Mouse (Mus musculus) kidney, adult 2 months (tissue): Measurements from ENCODE around the gene Kcnh7. TPM values are rescaled to one million over a fixed set of nuclear protein-coding genes. Genes with fewer than 3 reads are reported as not detected.

Source experiments
- DNase-seq: peaks from one replicate; pipeline ENCODE4 v3.0.0; 2021
- H3K27ac ChIP-seq: fragments of 200-500 bp; 2 replicates; pipeline ENCODE4 v1.5.1; 2012; ENCODE audit warnings: low read depth, low read length, control low read depth, inconsistent platforms; ENCODE audit not compliant: insufficient read depth
- H3K27me3 ChIP-seq: fragments of 200-500 bp; replicated peaks from 2 replicates; pipeline ENCODE4 v1.6.1; 2012; ENCODE audit warnings: mild to moderate bottlenecking, moderate library complexity, low read length, inconsistent platforms; ENCODE audit not compliant: control insufficient read depth, insufficient read depth
- H3K36me3 ChIP-seq: fragments of 200-500 bp; 2 replicates; pipeline ENCODE4 v1.6.1; 2012; ENCODE audit warnings: mild to moderate bottlenecking, moderate library complexity, low read length, inconsistent platforms; ENCODE audit not compliant: control insufficient read depth, insufficient read depth
- H3K4me1 ChIP-seq: fragments of 200-500 bp; 2 replicates; pipeline ENCODE4 v1.6.1; 2011; ENCODE audit warnings: low read length; ENCODE audit not compliant: control insufficient read depth, insufficient read depth
- H3K4me3 ChIP-seq: fragments of 200-500 bp; 2 replicates; pipeline ENCODE4 v1.5.1; 2011; ENCODE audit warnings: mild to moderate bottlenecking, low read depth, low read length, control low read depth; ENCODE audit not compliant: insufficient read depth
- CTCF ChIP-seq: fragments of 200-500 bp; conservative IDR thresholded peaks from 2 replicates; pipeline ENCODE4 v1.5.1; 2011; ENCODE audit warnings: low read depth, mild to moderate bottlenecking, control low read depth, low read length, moderate library complexity, mixed read lengths; ENCODE audit not compliant: insufficient read depth, insufficient read length
- POLR2A ChIP-seq: fragments of 200-500 bp; IDR thresholded peaks from one replicate; pipeline ENCODE4 v1.6.1; 2011; ENCODE audit warnings: low read depth, low read length, control low read depth
- WGBS: fragments of 180-500 bp; shearing (Covaris S2); methylation state at CpG from one replicate; pipeline ENCODE4 v1.1.7; 2018; 5-methylcytosine and 5-hydroxymethylcytosine counted together
- polyA plus RNA-seq: library from polyadenylated mRNA; depleted of rRNA; stranded (reverse); fragments of >200 nt; gene quantifications from 2 replicates; pipeline ENCODE4 v1.2.3, GENCODE M21; 2012

Gene Kcnh7
- polyA plus RNA-seq, 1 experiment: 0.03 TPM

GRCm38 (mm10) chr2:62646014-62646645 lies 538.0 kb downstream of the Kcnh7 start, which contains the start of gene Ifih1:
Gene Ifih1 (minus strand): TSS chr2:62646255.
- Histone ChIP-seq H3K4me1 (no peaks in the 10 kb centered on the region), H3K36me3 (no peaks in the 10 kb centered on the region), H3K27ac (peak within 1 kb of the TSS; percentile 65), H3K27me3 (no peaks in the 10 kb centered on the region), H3K4me3 (peak within 1 kb of the TSS; percentile 67)
- peak; percentile 82 for DNase-seq
- under 1% methylated on average over 30 of the region's 30 CpGs for WGBS
- peak; percentile 56 for TF ChIP-seq CTCF
- no peak for TF ChIP-seq POLR2A

- Histone ChIP-seq H3K4me3 (peak overlapping the region; percentile 67), H3K27me3 (no peaks in the 10 kb centered on the region), H3K36me3 (no peaks in the 10 kb centered on the region), H3K4me1 (no peaks in the 10 kb centered on the region), H3K27ac (peak overlapping the region; percentile 65)
- TF ChIP-seq POLR2A: no peak
- no peak for TF ChIP-seq CTCF
- DNase-seq: peak; percentile 19
- 23% methylated on average over 12 of the region's 12 CpGs for WGBS
These were observed 538.6 kb downstream of the Kcnh7 start for GRCm38 (mm10) chr2:62645475-62645874.

- H3K27ac ChIP-seq: no peak overlapping the region
- DNase-seq: no peak
- TF ChIP-seq CTCF: no peak
- TF ChIP-seq POLR2A: no peak
- H3K36me3 ChIP-seq: no peaks in the 10 kb centered on the region
- no peaks in the 10 kb centered on the region for H3K27me3 ChIP-seq
- peak overlapping the region; percentile 67; the same call in 1 of the 2 replicates for H3K4me3 ChIP-seq
- no peaks in the 10 kb centered on the region for H3K4me1 ChIP-seq
- WGBS: 93% methylated on average over 5 of the region's 5 CpGs
These were observed 539.2 kb downstream of the Kcnh7 start for GRCm38 (mm10) chr2:62644891-62645290.
